Mouse (Mus musculus) gastrocnemius, adult 8-10 months (tissue): ENCODE data around the gene Zswim3. TPM values are rescaled to one million over a fixed set of nuclear protein-coding genes. Genes with fewer than 3 reads are reported as not detected.
"Not testable (repeated sequence)": the region's sequence is repeated elsewhere in the genome, so short reads cannot be mapped to it uniquely, and the experiment has no call there.

Experiments
- DNase-seq, 2 experiments: peaks; one replicate each; pipeline ENCODE4 v3.0.0; 2022; ENCODE audit warnings: low spot score in 2 of 2
- total RNA-seq, 4 experiments: library from RNA; stranded (reverse); gene quantifications; 2 replicates each; pipeline ENCODE4 v1.2.4; 2022

Zswim3 gene
- total RNA-seq, 4 experiments from 2014 or later = 0.90 to 1.7 (median 1.2) TPM

GRCm38 (mm10) chr2:164779481-164780086 lies 25.3 kb upstream of the Zswim3 start, which contains the start of gene Tnnc2:
Gene Tnnc2 (minus strand): TSS chr2:164779967.
- peak; percentile 76 to 87 for DNase-seq

- DNase-seq = peak; percentile 74 to 85
These were observed 23.0 kb upstream of the Zswim3 start for GRCm38 (mm10) chr2:164781876-164782275.

GRCm38 (mm10) chr2:164783926-164784581 lies 20.8 kb upstream of the Zswim3 start:
- no peak for DNase-seq

GRCm38 (mm10) chr2:164784869-164785420 lies 20.0 kb upstream of the Zswim3 start:
- DNase-seq = no peak

- peak; percentile 89 to 94 for DNase-seq
These were observed 19.2 kb upstream of the Zswim3 start, which contains the start of gene Snx21 for GRCm38 (mm10) chr2:164785481-164786387. Gene Snx21 (plus strand): TSS chr2:164785823.

- DNase-seq = no peak
These were observed 18.5 kb upstream of the Zswim3 start for GRCm38 (mm10) chr2:164786388-164786885.

- no peak for DNase-seq
These were observed 17.9 kb upstream of the Zswim3 start for GRCm38 (mm10) chr2:164787032-164787431.

GRCm38 (mm10) chr2:164787779-164788178 lies 17.1 kb upstream of the Zswim3 start:
- no peak for DNase-seq

- DNase-seq = no peak
These were observed 16.5 kb upstream of the Zswim3 start for GRCm38 (mm10) chr2:164788411-164788810.

- no peak for DNase-seq
These were observed 14.4 kb upstream of the Zswim3 start for GRCm38 (mm10) chr2:164790451-164790850.

GRCm38 (mm10) chr2:164791841-164792261 lies 13.0 kb upstream of the Zswim3 start:
- no peak for DNase-seq

GRCm38 (mm10) chr2:164792400-164793190 lies 12.3 kb upstream of the Zswim3 start:
- no peak for DNase-seq

- peak; percentile 44 to 55 for DNase-seq
These were observed 11.7 kb upstream of the Zswim3 start for GRCm38 (mm10) chr2:164793236-164793635.

- DNase-seq = no peak
These were observed 11.1 kb upstream of the Zswim3 start for GRCm38 (mm10) chr2:164793772-164794171.

GRCm38 (mm10) chr2:164794293-164794692 lies 10.6 kb upstream of the Zswim3 start:
- peak; percentile 69 to 80 for DNase-seq

GRCm38 (mm10) chr2:164795868-164796267 lies 9.0 kb upstream of the Zswim3 start:
- no peak for DNase-seq

- not testable (repeated sequence) for DNase-seq
These were observed 6.3 kb upstream of the Zswim3 start for GRCm38 (mm10) chr2:164798554-164798953.

GRCm38 (mm10) chr2:164800252-164801004 lies 4.5 kb upstream of the Zswim3 start:
- no peak for DNase-seq

GRCm38 (mm10) chr2:164803201-164803920 lies 1.5 kb upstream of the Zswim3 start:
- no peak for DNase-seq
